Mouse (Mus musculus): ENCODE measurements at regions not wholly inside any gene's neighbourhood (a gene's known extent, or its start where the extent isn't known, plus 50 kb on each side); places are given as distances from the start of the nearest gene placed in this dataset.

GRCm38 (mm10) chr16:76899083-76899482 is 114.4 kb upstream of the Usp25 start:
- TF ChIP-seq CTCF (IDR thresholded peaks at IDR 0.05; ENCODE audit: low read depth, low read length): no peak
- TF ChIP-seq EP300 (IDR thresholded peaks at IDR 0.05; ENCODE audit: insufficient read depth, low read depth, low read length): no peak
